In genomic region chr19:26181774-26182173, GRCm38 (mm10) we compare ENCODE assay signal across 8 mouse cellular contexts.
DNase-seq lines count a peak whose midpoint lies in the region; ATAC-seq lines count a peak whose summit lies in the region.

No protein-coding gene starts in this region.

- H3K4me3 ChIP-seq in neural tube, embryonic 15.5 days (replicated peaks): no peak overlapping the region

- no peaks in the 10 kb centered on the region for H3K4me1 ChIP-seq in neural tube, embryonic 15.5 days

- H3K27me3 ChIP-seq in neural tube, embryonic 15.5 days (replicated peaks): no peaks in the 10 kb centered on the region

- no peak overlapping the region for H3K4me2 ChIP-seq in neural tube, embryonic 15.5 days

- no peak overlapping the region for H3K27ac ChIP-seq in neural tube, embryonic 15.5 days (replicated peaks)

- no peak for ATAC-seq in neural tube, embryonic 15.5 days (ENCODE audit: low FRiP score)
- no peak for ATAC-seq in erythroblast, adult 5-6 weeks (replicated peaks; ENCODE audit: low FRiP score, poor library complexity, severe bottlenecking)

- H3K36me3 ChIP-seq in neural tube, embryonic 15.5 days: no peaks in the 10 kb centered on the region

- no peak overlapping the region for H3K9ac ChIP-seq in neural tube, embryonic 15.5 days (replicated peaks)

- WGBS in neural tube, embryonic 15.5 days: 34% methylated on average over 4 of the region's 4 CpGs

- no peaks in the 10 kb centered on the region for H3K9me3 ChIP-seq in neural tube, embryonic 15.5 days (replicated peaks)

- DNase-seq in heart, postnatal 4 days: peak; percentile 5
- DNase-seq in heart, adult 18-20 months: no peak
- DNase-seq in neural tube, embryonic 10.5 days (ENCODE audit: extremely low spot score, low spot score): peak; percentile 26
- peak; percentile 71 for DNase-seq in embryo, embryonic 10.5 days (ENCODE audit: low spot score)
- peak; percentile 3 for DNase-seq in retina, adult 2 months (ENCODE audit: low read depth, low spot score)
- DNase-seq in ovary, postnatal 36 days (ENCODE audit: low spot score): no peak

Comparison
In these comparisons a context has a peak if more than half of its experiments do, and no peak if none do; other contexts are left out.
1. DNase-seq: peak in heart, postnatal 4 days (single experiment), neural tube, embryonic 10.5 days (single experiment), embryo, embryonic 10.5 days (single experiment) and retina, adult 2 months (single experiment); none in heart, adult 18-20 months (0 of 2) and ovary, postnatal 36 days (single experiment).